Mouse (Mus musculus): ENCODE measurements around the gene Nat8f1. TPM values are rescaled to one million over a fixed set of nuclear protein-coding genes. Genes with fewer than 3 reads are reported as not detected.

The Nat8f1 gene
- polyA plus RNA-seq, 1 experiment from 2014 or later, result 46.6 TPM

- Histone ChIP-seq H3K9ac (no peak overlapping the region), H3K4me3 (replicated peaks) (no peak overlapping the region), H3K27ac (no peak overlapping the region), H3K36me3 (no peaks in the 10 kb centered on the region), H3K4me1 (peaks cover 11% of the 10 kb centered on the region; the same call in 1 of the 2 replicates), H3K9me3 (replicated peaks) (no peaks in the 10 kb centered on the region), H3K4me2 (no peak overlapping the region), H3K27me3 (no peaks in the 10 kb centered on the region)
- 96% methylated on average over 2 of the region's 2 CpGs for WGBS
- ATAC-seq (replicated peaks; ENCODE audit: low FRiP score), result no peak
Observed at GRCm38 (mm10) chr6:85863840-85864239, 51.6 kb downstream of the Nat8f1 start.

GRCm38 (mm10) chr6:85863136-85863535, 52.4 kb downstream of the Nat8f1 start:
- Histone ChIP-seq H3K4me2 (no peak overlapping the region), H3K9ac (no peak overlapping the region), H3K36me3 (no peaks in the 10 kb centered on the region), H3K9me3 (replicated peaks) (no peaks in the 10 kb centered on the region), H3K27ac (no peak overlapping the region), H3K27me3 (no peaks in the 10 kb centered on the region), H3K4me3 (replicated peaks) (no peak overlapping the region), H3K4me1 (peaks cover 4% of the 10 kb centered on the region; the same call in 1 of the 2 replicates)
- no peak for ATAC-seq (replicated peaks; ENCODE audit: low FRiP score)
- 82% methylated on average over 2 of the region's 2 CpGs for WGBS

- WGBS, result 82% methylated on average over 3 of the region's 3 CpGs
Observed at GRCm38 (mm10) chr6:85862565-85862964, 52.9 kb downstream of the Nat8f1 start.

GRCm38 (mm10) chr6:85861247-85861646, 54.2 kb downstream of the Nat8f1 start:
- no peak overlapping the region for H3K4me2 ChIP-seq
- H3K36me3 ChIP-seq, result no peaks in the 10 kb centered on the region
- H3K27ac ChIP-seq, result no peak overlapping the region
- no peaks in the 10 kb centered on the region for H3K9me3 ChIP-seq (replicated peaks)
- H3K4me3 ChIP-seq (replicated peaks), result no peak overlapping the region
- no peak for ATAC-seq (replicated peaks; ENCODE audit: low FRiP score)
- WGBS, result 86% methylated on average over 3 of the region's 3 CpGs
- H3K9ac ChIP-seq, result no peak overlapping the region
- H3K27me3 ChIP-seq, result no peaks in the 10 kb centered on the region
- peaks cover 3% of the 10 kb centered on the region for H3K4me1 ChIP-seq

More at GRCm38 (mm10) chr6:85862565-85862964, 52.9 kb downstream of the Nat8f1 start:
- Histone ChIP-seq H3K9ac (no peak overlapping the region), H3K4me2 (no peak overlapping the region), H3K4me3 (replicated peaks) (no peak overlapping the region), H3K27me3 (no peaks in the 10 kb centered on the region), H3K27ac (no peak overlapping the region), H3K36me3 (no peaks in the 10 kb centered on the region), H3K9me3 (replicated peaks) (no peaks in the 10 kb centered on the region), H3K4me1 (no peaks in the 10 kb centered on the region)
- no peak for ATAC-seq (replicated peaks; ENCODE audit: low FRiP score)

Other genes starting within 250 kb of the Nat8f1 start
- not detected in 2 replicates for gene Nat8f7, start 202.5 kb downstream of the Nat8f1 start, polyA plus RNA-seq (2015; fragmentation: Nextera tagmentation; extraction: Ambion mirVana)
- gene Nat8f3, start 149.9 kb downstream of the Nat8f1 start, polyA plus RNA-seq (2015; fragmentation: Nextera tagmentation; extraction: Ambion mirVana), result 0.13 TPM in 1 of 2 replicates, not detected in the other
- gene Nat8f6, start 94.7 kb downstream of the Nat8f1 start, polyA plus RNA-seq (2015; fragmentation: Nextera tagmentation; extraction: Ambion mirVana), result 0.24 TPM in 1 of 2 replicates, not detected in the other
- gene Nat8f5, start 94.7 kb downstream of the Nat8f1 start, polyA plus RNA-seq (2015; fragmentation: Nextera tagmentation; extraction: Ambion mirVana), result not detected in 2 replicates
- gene Nat8, start 83.6 kb downstream of the Nat8f1 start, polyA plus RNA-seq (2015; fragmentation: Nextera tagmentation; extraction: Ambion mirVana), result 1.3 TPM in 2 replicates
- gene Nat8f2, start 46.5 kb downstream of the Nat8f1 start, polyA plus RNA-seq (2015; fragmentation: Nextera tagmentation; extraction: Ambion mirVana), result 1.2 and 1.5 TPM in 2 replicates
- gene Nat8f4, start 10.8 kb downstream of the Nat8f1 start, polyA plus RNA-seq (2015; fragmentation: Nextera tagmentation; extraction: Ambion mirVana), result 5.9 and 6.3 TPM in 2 replicates
- 41.0 and 41.6 TPM in 2 replicates for gene Tprkb, start 3.8 kb downstream of the Nat8f1 start, polyA plus RNA-seq (2015; fragmentation: Nextera tagmentation; extraction: Ambion mirVana)
- 44.1 and 45.0 TPM in 2 replicates for gene Dusp11, start 46.0 kb upstream of the Nat8f1 start, polyA plus RNA-seq (2015; fragmentation: Nextera tagmentation; extraction: Ambion mirVana)
- not detected in 2 replicates for gene Figla, start 100.5 kb upstream of the Nat8f1 start, polyA plus RNA-seq (2015; fragmentation: Nextera tagmentation; extraction: Ambion mirVana)
- 5.9 and 7.2 TPM in 2 replicates for gene Add2, start 113.0 kb upstream of the Nat8f1 start, polyA plus RNA-seq (2015; fragmentation: Nextera tagmentation; extraction: Ambion mirVana)